Mouse (Mus musculus): ENCODE measurements around the gene Gm49396. TPM values are rescaled to one million over a fixed set of nuclear protein-coding genes. Genes with fewer than 3 reads are reported as not detected.

Gm49396 gene
- polyA plus RNA-seq, 1 experiment from 2014 or later, result 12.6 TPM

- H3K9me3 ChIP-seq (replicated peaks; ENCODE audit: control insufficient read depth, low read length), result no peaks in the 10 kb centered on the region
- no peaks in the 10 kb centered on the region for H3K27me3 ChIP-seq (ENCODE audit: control insufficient read depth, insufficient read depth, low read length)
- H3K36me3 ChIP-seq (ENCODE audit: control insufficient read depth, insufficient read depth, low read length), result peaks cover 56% of the 10 kb centered on the region
- 88% methylated on average over 5 of the region's 5 CpGs for WGBS
- H3K4me2 ChIP-seq (ENCODE audit: low read depth, low read length), result no peak overlapping the region
- no peak for ATAC-seq (ENCODE audit: insufficient read depth, low FRiP score)
- H3K9ac ChIP-seq (ENCODE audit: low read length), result no peak overlapping the region
- H3K27ac ChIP-seq (ENCODE audit: low read length), result no peak overlapping the region
- H3K4me1 ChIP-seq (ENCODE audit: control insufficient read depth, insufficient read depth, low read length), result no peaks in the 10 kb centered on the region
- no peak overlapping the region for H3K4me3 ChIP-seq (replicated peaks; ENCODE audit: low read length)
These were observed 9.2 kb downstream of the Gm49396 start for GRCm38 (mm10) chr7:30572389-30572788.

GRCm38 (mm10) chr7:30572969-30573368, 9.8 kb downstream of the Gm49396 start:
- Histone ChIP-seq H3K27me3 (ENCODE audit: control insufficient read depth, insufficient read depth, low read length) (no peaks in the 10 kb centered on the region), H3K4me2 (ENCODE audit: low read depth, low read length) (no peak overlapping the region), H3K36me3 (ENCODE audit: control insufficient read depth, insufficient read depth, low read length) (peaks cover 61% of the 10 kb centered on the region), H3K4me3 (replicated peaks; ENCODE audit: low read length) (no peak overlapping the region), H3K27ac (ENCODE audit: low read length) (no peak overlapping the region), H3K9ac (ENCODE audit: low read length) (no peak overlapping the region), H3K9me3 (replicated peaks; ENCODE audit: control insufficient read depth, low read length) (no peaks in the 10 kb centered on the region), H3K4me1 (ENCODE audit: control insufficient read depth, insufficient read depth, low read length) (no peaks in the 10 kb centered on the region)
- no peak for ATAC-seq (ENCODE audit: insufficient read depth, low FRiP score)
- 67% methylated on average over 2 of the region's 2 CpGs for WGBS

- Histone ChIP-seq H3K4me1 (ENCODE audit: control insufficient read depth, insufficient read depth, low read length) (no peaks in the 10 kb centered on the region), H3K27ac (ENCODE audit: low read length) (no peak overlapping the region), H3K27me3 (ENCODE audit: control insufficient read depth, insufficient read depth, low read length) (no peaks in the 10 kb centered on the region), H3K9me3 (replicated peaks; ENCODE audit: control insufficient read depth, low read length) (no peaks in the 10 kb centered on the region), H3K4me2 (ENCODE audit: low read depth, low read length) (no peak overlapping the region), H3K9ac (ENCODE audit: low read length) (no peak overlapping the region), H3K36me3 (ENCODE audit: control insufficient read depth, insufficient read depth, low read length) (peaks cover 75% of the 10 kb centered on the region), H3K4me3 (replicated peaks; ENCODE audit: low read length) (no peak overlapping the region)
- peak; percentile 34; the same call in 1 of the 2 replicates for ATAC-seq (ENCODE audit: insufficient read depth, low FRiP score)
- 89% methylated on average over 8 of the region's 8 CpGs for WGBS
These were observed 16.8 kb downstream of the Gm49396 start for GRCm38 (mm10) chr7:30579950-30580349.

- no peak overlapping the region for H3K27ac ChIP-seq (ENCODE audit: low read length)
- no peak overlapping the region for H3K4me3 ChIP-seq (replicated peaks; ENCODE audit: low read length)
- no peak overlapping the region for H3K9ac ChIP-seq (ENCODE audit: low read length)
- H3K4me1 ChIP-seq (ENCODE audit: control insufficient read depth, insufficient read depth, low read length), result no peaks in the 10 kb centered on the region
- peaks cover 74% of the 10 kb centered on the region for H3K36me3 ChIP-seq (ENCODE audit: control insufficient read depth, insufficient read depth, low read length)
- H3K9me3 ChIP-seq (replicated peaks; ENCODE audit: control insufficient read depth, low read length), result no peaks in the 10 kb centered on the region
- no peak for ATAC-seq (ENCODE audit: insufficient read depth, low FRiP score)
- WGBS, result 95% methylated on average over 16 of the region's 16 CpGs
- H3K27me3 ChIP-seq (ENCODE audit: control insufficient read depth, insufficient read depth, low read length), result no peaks in the 10 kb centered on the region
- no peak overlapping the region for H3K4me2 ChIP-seq (ENCODE audit: low read depth, low read length)
These were observed 18.4 kb downstream of the Gm49396 start for GRCm38 (mm10) chr7:30581547-30581946.

- peaks cover 11% of the 10 kb centered on the region for H3K4me1 ChIP-seq (ENCODE audit: control insufficient read depth, insufficient read depth, low read length)
- H3K4me2 ChIP-seq (ENCODE audit: low read depth, low read length), result no peak overlapping the region
- no peaks in the 10 kb centered on the region for H3K27me3 ChIP-seq (ENCODE audit: control insufficient read depth, insufficient read depth, low read length)
- no peak for ATAC-seq (ENCODE audit: insufficient read depth, low FRiP score)
- H3K9me3 ChIP-seq (replicated peaks; ENCODE audit: control insufficient read depth, low read length), result no peaks in the 10 kb centered on the region
- no peak overlapping the region for H3K4me3 ChIP-seq (replicated peaks; ENCODE audit: low read length)
- peaks cover 53% of the 10 kb centered on the region for H3K36me3 ChIP-seq (ENCODE audit: control insufficient read depth, insufficient read depth, low read length)
- WGBS, result 89% methylated on average over 10 of the region's 10 CpGs
- no peak overlapping the region for H3K9ac ChIP-seq (ENCODE audit: low read length)
- H3K27ac ChIP-seq (ENCODE audit: low read length), result no peak overlapping the region
These were observed 21.2 kb downstream of the Gm49396 start for GRCm38 (mm10) chr7:30584339-30584738.

DNA sequence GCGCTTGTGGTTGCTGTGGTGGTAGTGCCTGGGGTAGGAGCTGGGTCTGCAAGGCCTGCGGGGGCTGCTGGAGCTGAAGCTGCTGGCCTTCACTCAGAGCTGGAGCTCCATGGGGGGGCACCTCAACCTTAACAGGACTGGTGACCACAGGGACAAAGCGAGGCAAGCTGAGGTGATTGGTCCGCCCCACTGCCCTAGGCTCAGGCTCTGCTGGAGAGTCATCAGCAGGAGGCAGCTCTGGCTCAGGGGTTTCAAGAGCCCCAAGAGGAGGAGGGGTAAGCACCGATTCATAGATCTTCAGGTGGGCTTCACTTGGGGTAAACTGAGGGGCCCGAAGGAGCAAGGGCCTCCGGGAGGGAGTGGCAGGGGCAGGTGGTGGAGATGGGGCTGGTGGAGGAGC, 22.0 kb downstream of the Gm49396 start:
- no peak for ATAC-seq (ENCODE audit: insufficient read depth, low FRiP score)
- H3K36me3 ChIP-seq (ENCODE audit: control insufficient read depth, insufficient read depth, low read length), result peaks cover 48% of the 10 kb centered on the region
- 91% methylated on average over 7 of the region's 7 CpGs for WGBS

DNA sequence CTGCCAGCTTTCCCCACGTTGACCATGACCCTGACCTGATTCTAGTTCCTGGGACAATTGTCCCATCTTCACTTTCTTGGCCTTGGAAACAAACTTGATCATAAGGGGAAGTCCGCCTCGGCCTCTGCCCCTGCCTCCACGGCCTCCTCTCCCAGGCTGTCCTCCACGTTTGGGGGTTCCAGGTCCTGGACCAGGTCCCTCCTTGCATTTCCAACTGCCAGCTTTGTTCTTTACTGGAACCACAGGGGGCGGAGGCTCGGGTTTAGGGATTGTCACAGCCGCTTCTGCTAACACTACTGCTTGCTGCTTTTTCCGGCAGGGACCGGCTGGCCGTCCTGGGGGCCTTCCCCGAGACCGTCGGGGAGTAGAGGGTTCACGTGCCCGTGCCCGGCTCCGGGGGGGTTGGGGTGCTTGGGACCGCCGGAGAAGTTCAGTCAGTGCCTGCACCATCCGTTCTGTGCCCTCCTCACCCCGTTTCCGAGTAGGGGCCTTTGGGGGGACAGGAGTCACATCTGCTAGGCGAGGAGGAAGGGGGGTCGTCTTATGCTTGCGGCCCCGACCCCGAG, 23.4 kb downstream of the Gm49396 start:
- no peak for ATAC-seq (ENCODE audit: insufficient read depth, low FRiP score)
- Histone ChIP-seq H3K27me3 (ENCODE audit: control insufficient read depth, insufficient read depth, low read length) (no peaks in the 10 kb centered on the region), H3K27ac (ENCODE audit: low read length) (no peak overlapping the region), H3K9me3 (replicated peaks; ENCODE audit: control insufficient read depth, low read length) (no peaks in the 10 kb centered on the region), H3K36me3 (ENCODE audit: control insufficient read depth, insufficient read depth, low read length) (peaks cover 42% of the 10 kb centered on the region), H3K9ac (ENCODE audit: low read length) (peak overlapping the region; percentile 100; the same call in 1 of the 2 replicates), H3K4me1 (ENCODE audit: control insufficient read depth, insufficient read depth, low read length) (peaks cover 15% of the 10 kb centered on the region), H3K4me3 (replicated peaks; ENCODE audit: low read length) (0 out of 2 replicates have a peak overlapping the region, but pooled peaks have one; percentile 100), H3K4me2 (ENCODE audit: low read depth, low read length) (no peak overlapping the region)
- 90% methylated on average over 28 of the region's 28 CpGs for WGBS

More for the DNA sequence above, 22.0 kb downstream of the Gm49396 start:
- no peak overlapping the region for H3K4me3 ChIP-seq (replicated peaks; ENCODE audit: low read length)
- no peak overlapping the region for H3K9ac ChIP-seq (ENCODE audit: low read length)
- H3K9me3 ChIP-seq (replicated peaks; ENCODE audit: control insufficient read depth, low read length), result no peaks in the 10 kb centered on the region
- no peaks in the 10 kb centered on the region for H3K27me3 ChIP-seq (ENCODE audit: control insufficient read depth, insufficient read depth, low read length)
- peaks cover 15% of the 10 kb centered on the region for H3K4me1 ChIP-seq (ENCODE audit: control insufficient read depth, insufficient read depth, low read length)
- H3K4me2 ChIP-seq (ENCODE audit: low read depth, low read length), result no peak overlapping the region
- H3K27ac ChIP-seq (ENCODE audit: low read length), result no peak overlapping the region

DNA sequence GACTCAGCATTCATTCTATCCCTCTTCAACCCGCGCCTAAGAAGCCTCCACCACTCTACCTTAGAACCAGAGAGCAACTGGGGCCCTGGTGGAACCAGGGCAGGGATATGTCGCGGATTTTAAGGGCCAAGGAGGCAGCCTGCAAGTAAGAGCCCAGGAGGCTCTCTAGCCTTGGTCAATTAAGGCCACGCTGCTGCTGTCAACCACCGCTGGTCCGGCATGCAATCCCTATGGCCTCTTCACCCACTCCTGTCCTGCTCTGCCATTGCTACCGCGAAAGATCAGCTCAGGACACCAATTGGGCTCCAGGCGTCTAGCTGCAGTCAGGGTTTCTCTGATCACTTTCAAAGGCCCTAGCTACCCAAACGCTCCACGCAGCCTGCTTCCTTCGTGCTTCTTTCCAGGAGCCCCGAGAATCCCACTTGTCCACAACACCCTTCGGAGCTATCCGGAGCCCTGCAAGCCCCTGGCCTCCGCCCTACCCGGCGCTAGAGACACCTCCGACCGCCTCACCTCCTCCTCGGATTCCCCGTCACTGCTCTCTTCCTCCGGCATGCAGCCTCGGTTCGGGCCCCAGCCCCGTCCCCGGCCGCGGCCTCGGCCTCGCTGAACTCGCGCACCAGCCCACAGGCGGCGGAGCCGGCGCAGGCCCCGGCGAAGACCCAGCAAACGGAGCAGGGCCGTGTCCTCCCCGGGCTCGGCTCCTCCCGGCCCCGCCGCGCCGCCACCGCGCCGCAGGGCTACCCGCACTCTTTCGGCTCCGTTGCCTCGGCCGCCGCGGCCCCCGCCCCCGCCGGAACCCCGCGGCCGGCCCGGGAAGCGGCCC, 24.9 kb downstream of the Gm49396 start:
- H3K4me1 ChIP-seq (ENCODE audit: control insufficient read depth, insufficient read depth, low read length), result peaks cover 15% of the 10 kb centered on the region
- peaks cover 33% of the 10 kb centered on the region for H3K36me3 ChIP-seq (ENCODE audit: control insufficient read depth, insufficient read depth, low read length)
- H3K9ac ChIP-seq (ENCODE audit: low read length), result peak overlapping the region; percentile 100
- peak; percentile 6; the same call in 1 of the 2 replicates for ATAC-seq (ENCODE audit: insufficient read depth, low FRiP score)
- peak overlapping the region; percentile 95 for H3K27ac ChIP-seq (ENCODE audit: low read length)
- WGBS, result under 1% methylated on average over 47 of the region's 67 CpGs
- peak overlapping the region; percentile 100 for H3K4me3 ChIP-seq (replicated peaks; ENCODE audit: low read length)
- peak overlapping the region; percentile 89 for H3K4me2 ChIP-seq (ENCODE audit: low read depth, low read length)
- no peaks in the 10 kb centered on the region for H3K27me3 ChIP-seq (ENCODE audit: control insufficient read depth, insufficient read depth, low read length)
- no peaks in the 10 kb centered on the region for H3K9me3 ChIP-seq (replicated peaks; ENCODE audit: control insufficient read depth, low read length)

DNA sequence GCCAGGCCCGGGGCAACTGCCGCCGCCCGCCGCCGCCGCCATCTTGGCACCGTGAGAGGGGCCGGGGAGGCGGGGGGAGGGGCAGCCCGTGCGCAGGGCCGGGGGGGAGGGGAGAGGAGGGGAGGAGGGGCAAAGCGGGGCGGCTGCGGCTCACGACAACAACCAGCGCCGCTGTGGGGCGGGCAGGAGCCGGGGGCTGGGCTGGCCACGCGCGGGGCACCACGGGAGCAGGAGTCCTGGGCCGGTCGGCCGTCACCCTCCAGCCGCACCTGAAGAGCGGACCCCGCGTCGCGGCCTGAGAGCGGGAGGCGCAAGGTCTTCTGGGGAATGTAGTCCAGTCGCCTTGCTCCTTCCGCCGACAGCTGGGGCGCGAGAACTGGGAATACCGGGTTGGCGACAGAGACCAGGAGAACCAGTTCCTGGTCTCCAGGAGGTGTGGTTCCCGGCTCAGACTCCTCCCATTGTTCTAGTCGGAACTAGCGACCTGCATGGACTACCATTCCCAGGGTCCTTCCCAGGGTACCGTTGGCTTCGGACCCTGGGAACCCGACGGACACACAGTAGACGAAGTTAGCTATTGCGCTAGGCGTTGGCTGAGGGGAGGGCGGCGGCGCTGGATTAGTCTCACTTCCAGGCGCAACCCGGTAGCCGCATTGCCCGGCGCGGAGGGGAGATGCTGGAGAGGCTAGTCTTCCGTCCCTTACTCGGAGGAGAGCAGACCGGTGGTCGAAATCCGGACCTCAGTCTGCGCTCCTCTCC, 25.7 kb downstream of the Gm49396 start, which contains the start of gene Kmt2b:
Gene Kmt2b (minus strand): TSS at position 51 of the 759 bp plus-strand sequence.
- H3K27ac ChIP-seq (ENCODE audit: low read length), result peak within 1 kb of the TSS; percentile 95
- H3K9ac ChIP-seq (ENCODE audit: low read length), result peak within 1 kb of the TSS; percentile 100
- H3K4me3 ChIP-seq (replicated peaks; ENCODE audit: low read length), result peak within 1 kb of the TSS; percentile 100
- no peaks in the 10 kb centered on the region for H3K27me3 ChIP-seq (ENCODE audit: control insufficient read depth, insufficient read depth, low read length)
- peaks cover 25% of the 10 kb centered on the region for H3K36me3 ChIP-seq (ENCODE audit: control insufficient read depth, insufficient read depth, low read length)
- H3K9me3 ChIP-seq (replicated peaks; ENCODE audit: control insufficient read depth, low read length), result no peaks in the 10 kb centered on the region
- peak; percentile 96 for ATAC-seq (ENCODE audit: insufficient read depth, low FRiP score)
- peaks cover 15% of the 10 kb centered on the region for H3K4me1 ChIP-seq (ENCODE audit: control insufficient read depth, insufficient read depth, low read length)
- WGBS, result 0% methylated on average over 61 of the region's 68 CpGs
- peak within 1 kb of the TSS; percentile 89 for H3K4me2 ChIP-seq (ENCODE audit: low read depth, low read length)
